Comparison of ENCODE assay signal across 8 mouse cellular contexts in the genomic region with DNA sequence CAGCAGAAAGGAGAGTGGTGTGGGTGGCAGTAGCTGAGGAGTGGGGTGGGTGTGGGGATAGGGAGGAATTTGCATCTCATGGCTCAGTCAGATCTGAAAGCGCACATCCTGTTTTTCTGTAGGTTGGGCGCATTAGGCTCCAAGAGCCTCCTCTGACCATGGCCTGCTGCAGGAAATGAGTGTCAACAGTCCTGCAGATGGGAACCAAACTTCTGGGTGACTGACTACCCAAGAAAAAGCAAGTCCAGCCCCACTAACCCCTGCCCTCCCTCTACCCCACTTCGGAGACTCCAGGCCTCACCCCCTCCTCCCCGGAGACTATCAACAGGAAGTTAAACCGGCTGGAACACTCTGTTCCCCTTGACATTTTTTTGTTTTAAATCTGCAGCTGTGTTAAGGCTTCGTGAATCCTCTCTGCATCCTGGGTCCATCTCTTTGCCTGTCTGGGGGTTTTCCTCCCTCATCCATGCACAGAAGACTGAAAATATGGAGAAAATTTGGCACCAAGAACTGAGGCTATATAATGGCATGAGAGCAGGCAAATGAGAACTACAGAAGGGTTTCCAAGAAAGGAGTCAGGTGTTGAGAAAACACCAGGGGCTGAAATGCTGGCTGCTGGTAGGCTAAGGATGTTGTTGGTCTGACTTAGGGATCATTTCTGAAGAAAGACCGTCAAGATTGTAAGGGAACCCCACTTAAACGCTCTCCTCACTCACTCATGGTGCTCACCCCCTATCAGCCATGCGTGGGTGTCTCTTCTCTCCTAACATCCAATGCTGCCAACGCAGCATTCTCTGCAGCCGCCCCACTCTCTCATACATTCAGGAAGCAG. TPM values are rescaled to one million over a fixed set of nuclear protein-coding genes. Genes with fewer than 3 reads are reported as not detected.
A peak's percentile ranks its signal among the peaks of the same experiment; 100 is the strongest.
DNase-seq lines count a peak whose midpoint lies in the region; ATAC-seq lines count a peak whose summit lies in the region.

No protein-coding gene starts in this region.

- H3K9me3 ChIP-seq in forebrain, embryonic 15.5 days, result no peaks in the 10 kb centered on the region
- no peaks in the 10 kb centered on the region for H3K9me3 ChIP-seq in hindbrain, embryonic 15.5 days
- no peaks in the 10 kb centered on the region for H3K9me3 ChIP-seq in neural tube, embryonic 15.5 days (replicated peaks)

- no peak overlapping the region for H3K4me2 ChIP-seq in forebrain, embryonic 15.5 days (replicated peaks)
- H3K4me2 ChIP-seq in hindbrain, embryonic 15.5 days, result no peak overlapping the region
- H3K4me2 ChIP-seq in neural tube, embryonic 15.5 days, result no peak overlapping the region

- no peak overlapping the region for H3K9ac ChIP-seq in forebrain, embryonic 15.5 days (replicated peaks)
- H3K9ac ChIP-seq in hindbrain, embryonic 15.5 days, result no peak overlapping the region
- H3K9ac ChIP-seq in neural tube, embryonic 15.5 days (replicated peaks), result no peak overlapping the region

- no peak for ATAC-seq in forebrain, embryonic 15.5 days (replicated peaks)
- no peak for ATAC-seq in hindbrain, embryonic 15.5 days (ENCODE audit: low FRiP score, low read depth)
- no peak for ATAC-seq in neural tube, embryonic 15.5 days (ENCODE audit: low FRiP score)

- no peak overlapping the region for H3K4me3 ChIP-seq in forebrain, embryonic 15.5 days
- H3K4me3 ChIP-seq in hindbrain, embryonic 15.5 days, result no peak overlapping the region
- no peak overlapping the region for H3K4me3 ChIP-seq in neural tube, embryonic 15.5 days (replicated peaks)

- H3K27ac ChIP-seq in forebrain, embryonic 15.5 days (replicated peaks), result 0 out of 2 replicates have a peak overlapping the region, but pooled peaks have one; percentile 4
- H3K27ac ChIP-seq in hindbrain, embryonic 15.5 days (replicated peaks), result peak overlapping the region; percentile 40; the same call in 1 of the 2 replicates
- H3K27ac ChIP-seq in neural tube, embryonic 15.5 days (replicated peaks), result peak overlapping the region; percentile 61

- H3K4me1 ChIP-seq in forebrain, embryonic 15.5 days, result no peaks in the 10 kb centered on the region
- no peaks in the 10 kb centered on the region for H3K4me1 ChIP-seq in hindbrain, embryonic 15.5 days (replicated peaks)
- no peaks in the 10 kb centered on the region for H3K4me1 ChIP-seq in neural tube, embryonic 15.5 days

- WGBS in forebrain, embryonic 15.5 days, result 65% methylated on average over 11 of the region's 11 CpGs
- WGBS in hindbrain, embryonic 15.5 days, result 61% methylated on average over 11 of the region's 11 CpGs
- WGBS in neural tube, embryonic 15.5 days, result 67% methylated on average over 11 of the region's 11 CpGs

- no peaks in the 10 kb centered on the region for H3K27me3 ChIP-seq in forebrain, embryonic 15.5 days
- H3K27me3 ChIP-seq in hindbrain, embryonic 15.5 days, result no peaks in the 10 kb centered on the region
- no peaks in the 10 kb centered on the region for H3K27me3 ChIP-seq in neural tube, embryonic 15.5 days (replicated peaks)

- DNase-seq in ovary, postnatal 36 days (ENCODE audit: low spot score), result peak; percentile 22
- no peak for DNase-seq in ovary, postnatal 14 days (ENCODE audit: low spot score)
- peak; percentile 38 for DNase-seq in liver
- no peak for DNase-seq in urinary bladder, postnatal 25 days (ENCODE audit: low spot score)
- no peak for DNase-seq in c-Kit-positive CD71-positive TER-119-positive erythroid progenitor cells, embryonic 14.5 days (ENCODE audit: low spot score)

- H3K36me3 ChIP-seq in forebrain, embryonic 15.5 days, result no peaks in the 10 kb centered on the region
- no peaks in the 10 kb centered on the region for H3K36me3 ChIP-seq in hindbrain, embryonic 15.5 days
- H3K36me3 ChIP-seq in neural tube, embryonic 15.5 days, result no peaks in the 10 kb centered on the region

RNA-seq across cellular contexts. Expression of a gene that starts 8.4 kb away (rescaled TPM):
- 7.0 and 8.0 TPM in 2 replicates for polyA plus RNA-seq in forebrain, embryonic 15.5 days (2015; fragmentation: Nextera tagmentation; extraction: Ambion mirVana)
- 9.9 and 10.5 TPM in 2 replicates for polyA plus RNA-seq in hindbrain, embryonic 15.5 days (2015; fragmentation: Nextera tagmentation; extraction: Ambion mirVana)
- polyA plus RNA-seq in neural tube, embryonic 15.5 days (2015; fragmentation: Nextera tagmentation; extraction: Ambion mirVana), result 8.1 and 29.8 TPM in 2 replicates

RNA-seq across cellular contexts. Expression of a gene that starts 45.6 kb away (rescaled TPM):
- polyA plus RNA-seq in forebrain, embryonic 15.5 days (2015; fragmentation: Nextera tagmentation; extraction: Ambion mirVana), result 18.3 and 19.0 TPM in 2 replicates
- 32.7 and 34.1 TPM in 2 replicates for polyA plus RNA-seq in hindbrain, embryonic 15.5 days (2015; fragmentation: Nextera tagmentation; extraction: Ambion mirVana)
- 45.7 and 47.1 TPM in 2 replicates for polyA plus RNA-seq in neural tube, embryonic 15.5 days (2015; fragmentation: Nextera tagmentation; extraction: Ambion mirVana)

Comparison
In these comparisons a context has a peak if more than half of its experiments do, and no peak if none do; other contexts are left out.
1. DNase-seq: peak in ovary, postnatal 36 days (single experiment) and liver (single experiment); none in ovary, postnatal 14 days (single experiment), urinary bladder, postnatal 25 days (single experiment) and c-Kit-positive CD71-positive TER-119-positive erythroid progenitor cells, embryonic 14.5 days (single experiment).
2. H3K27ac ChIP-seq: peak in every context shown above with its lines; median percentile 61 in neural tube, embryonic 15.5 days; 40 in hindbrain, embryonic 15.5 days; 4 in forebrain, embryonic 15.5 days.